Mouse (Mus musculus) cerebellum, adult 18-20 months (tissue): ENCODE measurements around the gene Slx4ip.
"Not testable (repeated sequence)": the region's sequence is repeated elsewhere in the genome, so short reads cannot be mapped to it uniquely, and the experiment has no call there.

ENCODE experiments used
- DNase-seq, 2 experiments: peaks; one replicate each; pipeline ENCODE4 v3.0.0; 2021

Gene Slx4ip

GRCm38 (mm10) chr2:136891068-136891950, at the start of gene Slx4ip, which contains the start of the genes AL731706.1 and Mkks:
Slx4ip (plus strand) TSS chr2:136891218.
AL731706.1 (minus strand) TSS chr2:136891389.
Mkks (minus strand) TSS chr2:136891389.
- DNase-seq, result peak; percentile 98 to 100

GRCm38 (mm10) chr2:136850366-136850765, 40.7 kb upstream of the Slx4ip start:
- no peak for DNase-seq

- no peak for DNase-seq
These were observed 36.3 kb upstream of the Slx4ip start for GRCm38 (mm10) chr2:136854543-136855388.

DNA sequence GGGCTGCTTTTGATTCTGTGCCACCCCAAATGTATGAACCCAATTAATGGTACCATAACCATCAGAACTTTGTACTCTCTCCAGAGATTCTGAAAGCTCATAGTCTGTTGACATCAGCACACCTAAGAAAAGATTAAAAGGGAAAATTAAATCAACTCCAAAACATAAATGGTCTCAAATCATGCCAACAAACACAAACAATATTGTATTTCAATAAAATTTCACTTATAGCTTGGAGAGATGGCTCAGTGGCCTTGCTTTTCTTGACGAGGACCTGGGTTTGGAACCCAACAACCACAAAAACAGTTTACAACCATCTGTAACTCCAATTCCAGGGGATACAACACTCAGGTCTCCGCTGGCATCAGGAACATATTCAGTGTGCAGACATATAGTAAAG, 5.4 kb upstream of the Slx4ip start, which contains the start of gene AL731706.2:
TSS of gene AL731706.2 (minus strand) at position 101 of the 400 bp plus-strand sequence.
- no peak for DNase-seq

GRCm38 (mm10) chr2:136886846-136887245, 4.2 kb upstream of the Slx4ip start:
- peak; percentile 55 to 58 for DNase-seq

- DNase-seq, result not testable (repeated sequence)
These were observed 326 bp upstream of the Slx4ip start for GRCm38 (mm10) chr2:136890716-136891067.

GRCm38 (mm10) chr2:136891951-136892371, 943 bp downstream of the Slx4ip start:
- peak; percentile 95 to 98 for DNase-seq

DNA sequence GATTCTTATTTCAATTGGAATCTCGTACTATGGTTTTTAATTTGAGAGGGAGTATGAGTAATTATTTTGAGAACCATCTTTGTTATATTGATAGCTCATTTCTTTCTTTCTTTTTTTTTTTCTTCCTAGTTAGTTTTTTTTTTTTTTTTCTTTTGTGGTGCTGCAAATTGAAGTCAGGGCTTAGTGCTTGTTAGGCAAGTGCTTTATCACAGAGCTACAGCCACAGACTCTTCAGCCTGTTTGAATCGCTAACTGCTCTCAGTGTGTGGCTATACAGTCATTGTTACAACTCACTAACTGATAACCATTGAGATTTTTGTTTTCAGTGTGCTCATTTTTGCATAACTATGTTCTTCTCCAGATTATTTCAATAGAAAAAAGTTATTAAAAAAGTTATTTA, 3.5 kb downstream of the Slx4ip start:
- DNase-seq, result no peak

- DNase-seq, result no peak
These were observed 5.1 kb downstream of the Slx4ip start for GRCm38 (mm10) chr2:136896131-136896530.

DNA sequence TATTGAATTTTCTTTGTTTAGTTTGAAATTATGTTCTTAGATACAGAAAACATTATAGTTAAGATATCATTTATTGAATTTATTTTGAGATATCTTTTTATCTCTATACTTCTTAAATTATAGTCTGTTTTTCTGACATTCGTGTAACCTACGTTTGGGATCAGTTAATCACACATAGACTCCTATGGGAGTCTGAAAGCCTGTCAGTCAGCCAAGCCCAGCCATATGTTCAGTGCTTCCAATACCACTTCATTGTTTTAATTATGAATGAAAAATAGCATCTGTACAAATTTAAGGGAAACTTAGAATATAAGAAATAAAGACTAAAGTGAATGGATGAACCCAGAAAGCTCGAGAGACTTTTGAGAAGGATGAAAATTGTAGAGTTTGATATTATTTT, 17.6 kb downstream of the Slx4ip start:
- no peak for DNase-seq

- no peak for DNase-seq
These were observed 18.3 kb downstream of the Slx4ip start for GRCm38 (mm10) chr2:136909298-136909697.

DNA sequence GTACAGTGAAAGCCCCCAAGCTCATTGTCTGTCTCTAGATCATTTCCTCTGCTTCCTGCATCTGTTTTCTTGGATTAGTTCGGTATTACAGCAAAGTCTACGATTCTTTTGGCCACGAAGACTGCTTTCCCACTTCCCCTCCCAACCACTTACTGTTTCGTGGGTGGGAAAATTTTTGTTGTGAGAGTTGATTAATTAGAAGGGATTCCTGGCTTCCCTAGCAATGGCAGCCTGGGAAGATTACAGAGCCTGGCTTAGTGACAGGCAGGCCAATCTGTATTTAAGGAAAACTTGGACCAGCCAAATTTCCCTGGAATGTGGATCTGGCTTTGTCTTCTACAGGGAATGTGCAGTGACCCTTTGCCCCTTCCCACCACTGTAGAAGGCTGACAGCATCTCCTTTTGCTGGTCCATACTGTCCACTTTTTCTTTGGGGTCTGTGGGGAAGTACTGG, 21.0 kb downstream of the Slx4ip start:
- DNase-seq, result no peak

DNA sequence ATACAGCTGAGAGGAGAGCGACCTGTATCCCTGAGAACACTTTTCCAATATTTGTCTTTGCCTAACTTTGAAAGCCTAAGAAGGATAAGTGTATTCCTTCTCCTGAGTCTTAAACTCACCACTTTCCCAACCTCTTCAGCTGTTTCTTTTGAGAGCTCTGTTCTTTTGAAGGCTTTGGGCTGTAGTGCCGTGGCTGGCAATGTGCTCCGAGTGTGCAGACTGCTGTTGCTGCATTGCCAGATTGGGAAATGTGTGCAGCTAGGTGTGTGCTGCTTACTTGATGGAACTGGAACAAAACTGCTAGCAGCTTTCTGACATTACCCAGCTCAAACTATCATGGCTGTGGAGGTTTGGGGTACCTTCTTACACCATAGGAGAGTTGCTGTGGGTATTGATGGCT, 22.0 kb downstream of the Slx4ip start:
- DNase-seq, result no peak

GRCm38 (mm10) chr2:136914334-136914902, 23.4 kb downstream of the Slx4ip start:
- no peak for DNase-seq

- DNase-seq, result no peak
These were observed 28.4 kb downstream of the Slx4ip start for GRCm38 (mm10) chr2:136919433-136919832.

DNA sequence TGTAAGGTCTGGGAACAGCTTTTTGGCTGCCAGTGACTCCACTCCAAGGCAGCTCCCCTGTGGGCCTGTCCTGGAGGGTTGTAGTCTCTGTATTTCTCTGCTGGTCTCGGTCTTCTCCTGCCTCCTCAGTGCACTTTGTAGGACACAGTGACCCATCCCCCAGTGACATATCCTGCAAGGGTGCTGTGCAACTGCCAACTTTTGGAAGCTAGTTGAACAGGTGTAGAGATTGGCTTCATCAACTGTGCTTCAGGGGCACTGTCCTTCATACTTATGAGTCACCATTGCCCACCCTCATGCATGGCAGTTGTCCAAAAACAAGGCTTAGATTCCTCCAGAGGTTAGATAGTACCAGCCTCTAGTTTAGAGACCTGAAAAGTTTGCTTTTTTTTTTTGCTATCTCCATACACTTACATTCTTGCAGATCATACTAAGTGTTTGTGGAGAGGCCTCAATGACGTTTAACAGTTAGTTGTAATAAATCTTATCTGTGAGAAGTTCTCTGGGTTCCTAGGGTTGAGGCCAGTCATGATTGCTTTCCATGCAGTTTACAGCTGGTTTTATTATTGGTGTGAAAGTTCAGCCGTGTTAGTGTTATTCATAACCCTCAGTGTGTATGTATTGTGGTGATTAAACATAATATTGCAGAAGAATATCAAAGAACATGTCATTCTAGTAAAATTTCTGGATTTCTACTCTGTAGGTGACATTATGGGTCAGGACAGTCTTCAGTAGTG, 29.4 kb downstream of the Slx4ip start:
- no peak for DNase-seq

- DNase-seq, result no peak
These were observed 30.0 kb downstream of the Slx4ip start for GRCm38 (mm10) chr2:136921003-136921408.

GRCm38 (mm10) chr2:136936391-136937288, 45.6 kb downstream of the Slx4ip start:
- no peak for DNase-seq

DNA sequence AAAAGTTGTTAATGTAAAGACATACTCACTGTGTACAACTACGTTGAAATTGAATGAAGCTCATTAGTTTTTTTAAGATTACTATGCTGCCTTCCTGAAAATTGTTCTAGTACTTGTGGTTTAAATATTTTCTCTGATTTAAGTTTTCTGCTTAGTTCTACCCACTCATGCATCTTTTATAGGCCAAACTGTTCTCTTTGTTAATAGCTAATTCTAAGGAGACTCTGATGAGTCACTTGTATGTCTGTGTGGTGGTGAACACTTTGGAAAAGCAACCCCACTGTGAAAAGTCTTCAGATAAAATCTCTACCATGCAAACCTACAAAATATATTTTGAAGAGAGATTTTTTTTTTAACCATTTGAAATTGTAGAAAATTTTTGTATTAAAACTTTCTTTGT, 47.2 kb downstream of the Slx4ip start:
- DNase-seq, result no peak

DNA sequence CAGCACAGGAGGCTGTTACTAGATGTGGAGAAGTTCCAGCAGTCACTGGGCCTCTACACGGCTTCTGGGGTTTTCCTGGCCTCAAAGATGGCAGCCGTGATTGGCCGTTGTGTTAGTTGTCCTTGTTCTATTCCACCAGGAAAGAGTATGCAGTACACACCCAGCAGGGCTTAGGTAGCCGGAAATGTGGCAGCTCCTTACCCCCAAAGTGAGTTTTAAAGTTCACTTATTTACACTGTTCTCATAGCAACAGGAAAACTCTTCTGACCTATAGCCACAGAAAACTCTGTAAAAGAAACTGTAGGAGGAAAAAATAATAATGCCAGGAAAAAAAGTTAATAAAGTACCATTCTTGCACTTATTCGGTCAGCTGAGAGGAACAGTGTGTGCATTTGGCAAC, 55.3 kb downstream of the Slx4ip start:
- DNase-seq, result no peak

GRCm38 (mm10) chr2:136947500-136947899, 56.5 kb downstream of the Slx4ip start:
- DNase-seq, result no peak
